Mouse (Mus musculus): ENCODE results near the gene Hgfac. TPM values are rescaled to one million over a fixed set of nuclear protein-coding genes. Genes with fewer than 3 reads are reported as not detected.

The Hgfac gene
- 1 to 10 TPM in 1 of 2 experiments, under 1 TPM in 1; 0.87 to 1.7 TPM for total RNA-seq (2021)
- long read RNA-seq, experiment 1: 0 reads
- long read RNA-seq, experiment 2: 0 reads

- no peak within 1 kb of the TSS for H3K27ac ChIP-seq
- DNase-seq (ENCODE audit: extremely low spot score in 1 of 2, low spot score in 2 of 2): no peak
- H3K4me3 ChIP-seq: no peak within 1 kb of the TSS
- intact Hi-C loops (cut with DNase I): loop anchor here (5.0 kb wide), 1 partner anchor 369 kb away; no protein-coding TSS in a partner anchor
- TF ChIP-seq CTCF (IDR thresholded peaks at IDR 0.05): no peak
These were observed at the start of gene Hgfac for GRCm38 (mm10) chr5:35041268-35041829. Gene Hgfac, plus strand, starts transcription at chr5:35041509.

GRCm38 (mm10) chr5:34998754-34999153 lies 42.6 kb upstream of the Hgfac start:
- H3K27ac ChIP-seq: peak overlapping the region; percentile 0; the same call in 1 of the 2 replicates
- intact Hi-C loops (cut with DNase I): no loop called here
- no peak for DNase-seq (ENCODE audit: extremely low spot score in 1 of 2, low spot score in 2 of 2)
- H3K4me3 ChIP-seq: no peak overlapping the region; the same call in 1 of the 2 replicates
- TF ChIP-seq CTCF (IDR thresholded peaks at IDR 0.05): no peak

GRCm38 (mm10) chr5:34999281-34999680 lies 42.0 kb upstream of the Hgfac start:
- Histone ChIP-seq H3K4me3 (peak overlapping the region; percentile 19; the same call in 1 of the 2 replicates), H3K27ac (peak overlapping the region; percentile 0; the same call in 1 of the 2 replicates)
- TF ChIP-seq CTCF (IDR thresholded peaks at IDR 0.05): no peak
- intact Hi-C loops (cut with DNase I): no loop called here
- no peak for DNase-seq (ENCODE audit: extremely low spot score in 1 of 2, low spot score in 2 of 2)

- intact Hi-C loops (cut with DNase I): no loop called here
- H3K4me3 ChIP-seq: no peak overlapping the region
- no peak for DNase-seq (ENCODE audit: extremely low spot score in 1 of 2, low spot score in 2 of 2)
- TF ChIP-seq CTCF (IDR thresholded peaks at IDR 0.05): no peak
- no peak overlapping the region for H3K27ac ChIP-seq
These were observed 41.0 kb upstream of the Hgfac start for GRCm38 (mm10) chr5:35000323-35000722.

GRCm38 (mm10) chr5:35001144-35001543 lies 40.2 kb upstream of the Hgfac start:
- no peak for DNase-seq (ENCODE audit: extremely low spot score in 1 of 2, low spot score in 2 of 2)
- intact Hi-C loops (cut with DNase I): no loop called here
- Histone ChIP-seq H3K27ac (no peak overlapping the region), H3K4me3 (no peak overlapping the region)
- TF ChIP-seq CTCF (IDR thresholded peaks at IDR 0.05): no peak

GRCm38 (mm10) chr5:35003611-35004162 lies 37.6 kb upstream of the Hgfac start:
- peak overlapping the region; percentile 50; the same call in 1 of the 2 replicates for H3K27ac ChIP-seq

GRCm38 (mm10) chr5:35004769-35005168 lies 36.5 kb upstream of the Hgfac start:
- Histone ChIP-seq H3K27ac (no peak overlapping the region), H3K4me3 (no peak overlapping the region)
- DNase-seq (ENCODE audit: extremely low spot score in 1 of 2, low spot score in 2 of 2): no peak
- TF ChIP-seq CTCF (IDR thresholded peaks at IDR 0.05): no peak
- intact Hi-C loops (cut with DNase I): no loop called here

More at GRCm38 (mm10) chr5:35003611-35004162, 37.6 kb upstream of the Hgfac start:
- no peak for TF ChIP-seq CTCF (IDR thresholded peaks at IDR 0.05)
- intact Hi-C loops (cut with DNase I): no loop called here
- no peak for DNase-seq (ENCODE audit: extremely low spot score in 1 of 2, low spot score in 2 of 2)
- no peak overlapping the region for H3K4me3 ChIP-seq

GRCm38 (mm10) chr5:35005659-35006058 lies 35.6 kb upstream of the Hgfac start:
- no peak overlapping the region for H3K4me3 ChIP-seq
- no peak for DNase-seq (ENCODE audit: extremely low spot score in 1 of 2, low spot score in 2 of 2)
- TF ChIP-seq CTCF (IDR thresholded peaks at IDR 0.05): no peak
- intact Hi-C loops (cut with DNase I): no loop called here
- H3K27ac ChIP-seq: no peak overlapping the region

- no peak for TF ChIP-seq CTCF (IDR thresholded peaks at IDR 0.05)
These were observed 34.7 kb upstream of the Hgfac start for GRCm38 (mm10) chr5:35006599-35006998.

GRCm38 (mm10) chr5:35009163-35009562 lies 32.1 kb upstream of the Hgfac start:
- intact Hi-C loops (cut with DNase I): no loop called here
- no peak overlapping the region for H3K4me3 ChIP-seq
- no peak overlapping the region for H3K27ac ChIP-seq
- TF ChIP-seq CTCF (IDR thresholded peaks at IDR 0.05): no peak
- no peak for DNase-seq (ENCODE audit: extremely low spot score in 1 of 2, low spot score in 2 of 2)

More at GRCm38 (mm10) chr5:35006599-35006998, 34.7 kb upstream of the Hgfac start:
- intact Hi-C loops (cut with DNase I): no loop called here
- H3K27ac ChIP-seq: no peak overlapping the region
- DNase-seq (ENCODE audit: extremely low spot score in 1 of 2, low spot score in 2 of 2): no peak
- no peak overlapping the region for H3K4me3 ChIP-seq

GRCm38 (mm10) chr5:35010656-35011055 lies 30.7 kb upstream of the Hgfac start:
- no peak overlapping the region for H3K27ac ChIP-seq
- no peak for DNase-seq (ENCODE audit: extremely low spot score in 1 of 2, low spot score in 2 of 2)
- intact Hi-C loops (cut with DNase I): no loop called here
- H3K4me3 ChIP-seq: no peak overlapping the region
- no peak for TF ChIP-seq CTCF (IDR thresholded peaks at IDR 0.05)

- Histone ChIP-seq H3K27ac (no peak overlapping the region), H3K4me3 (no peak overlapping the region)
- DNase-seq (ENCODE audit: extremely low spot score in 1 of 2, low spot score in 2 of 2): no peak
- intact Hi-C loops (cut with DNase I): no loop called here
- no peak for TF ChIP-seq CTCF (IDR thresholded peaks at IDR 0.05)
These were observed 30.0 kb upstream of the Hgfac start for GRCm38 (mm10) chr5:35011156-35011923.
